Mouse (Mus musculus): ENCODE measurements around the gene Synj1. TPM values are rescaled to one million over a fixed set of nuclear protein-coding genes. Genes with fewer than 3 reads are reported as not detected.
A peak's percentile ranks its signal among the peaks of the same experiment; 100 is the strongest.

Gene Synj1
- polyA plus RNA-seq, 1 experiment: 157 TPM

DNA sequence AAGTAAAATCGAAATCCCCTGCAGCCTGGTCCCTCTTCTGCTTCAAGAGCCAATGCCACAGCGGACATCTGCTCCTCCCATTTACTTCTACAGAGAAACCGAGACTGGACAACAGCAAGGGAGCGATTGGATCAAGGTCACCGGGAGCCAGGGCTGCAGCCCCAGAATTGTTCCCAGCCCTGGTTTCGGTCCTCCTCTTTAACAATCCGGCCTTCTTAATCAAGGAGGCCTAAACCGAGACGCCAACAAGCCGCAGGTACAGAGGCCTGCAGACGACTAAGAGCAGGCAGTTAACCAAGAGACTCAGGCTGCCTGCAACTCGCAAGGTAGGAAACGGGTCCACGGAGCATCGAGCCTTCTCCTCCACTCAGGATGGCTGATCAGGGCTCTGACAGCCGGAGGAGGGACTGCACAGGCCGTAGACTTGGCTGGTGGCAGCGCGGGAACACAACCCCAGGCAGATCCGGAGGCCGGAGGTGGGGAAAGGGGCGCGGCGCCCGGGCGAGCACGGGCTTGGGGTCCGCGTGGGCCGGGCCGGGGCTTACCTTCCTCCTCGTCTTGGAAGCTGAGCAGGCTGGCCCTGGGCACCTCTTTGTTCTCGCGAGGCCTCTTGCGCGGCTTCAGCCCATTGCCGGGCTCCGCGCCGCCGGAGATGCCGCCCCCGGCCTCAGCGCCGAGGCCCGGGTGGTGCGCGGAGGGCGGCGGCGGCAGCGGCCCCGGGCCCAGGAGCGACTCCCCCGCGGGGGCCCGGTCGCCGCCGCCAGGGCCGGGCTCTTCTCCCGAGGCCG lies 32.5 kb upstream of the Synj1 start:
- TF ChIP-seq POLR2A (IDR thresholded peaks at IDR 0.05; ENCODE audit: extremely low read depth, insufficient read depth, low read length) (no peak), CTCF (IDR thresholded peaks at IDR 0.05; ENCODE audit: extremely low read depth, insufficient read depth, low read length) (no peak)
- Histone ChIP-seq H3K27ac (ENCODE audit: insufficient read depth, low read length) (peak overlapping the region; percentile 35), H3K4me3 (ENCODE audit: insufficient read depth, low read length) (peak overlapping the region; percentile 42), H3K4me1 (ENCODE audit: control insufficient read depth, insufficient read depth, low read length) (no peaks in the 10 kb centered on the region; the same call in 1 of the 2 replicates)

DNA sequence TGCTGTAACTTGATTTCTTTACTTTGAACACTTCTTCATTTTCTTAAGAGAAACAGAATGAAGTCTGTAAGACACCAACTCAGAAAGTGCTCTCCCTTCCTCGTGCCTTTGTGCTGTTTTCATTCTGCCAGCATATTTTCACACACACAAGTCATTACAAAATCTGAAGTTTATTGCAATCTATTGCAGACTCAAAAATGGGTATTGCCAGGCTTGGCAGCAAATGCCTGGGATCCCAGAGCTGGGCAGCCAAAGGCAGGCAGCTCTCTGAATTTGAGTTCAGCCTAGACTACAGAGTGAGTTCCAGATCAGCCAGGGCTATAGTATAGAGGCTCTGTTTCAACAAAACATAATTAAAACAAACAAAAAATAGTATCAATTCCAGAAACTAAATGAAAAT lies 31.5 kb upstream of the Synj1 start:
- no peak overlapping the region for H3K27ac ChIP-seq (ENCODE audit: insufficient read depth, low read length)
- TF ChIP-seq CTCF (IDR thresholded peaks at IDR 0.05; ENCODE audit: extremely low read depth, insufficient read depth, low read length) (no peak), POLR2A (IDR thresholded peaks at IDR 0.05; ENCODE audit: extremely low read depth, insufficient read depth, low read length) (no peak)
- peaks cover 3% of the 10 kb centered on the region; the same call in 1 of the 2 replicates for H3K4me1 ChIP-seq (ENCODE audit: control insufficient read depth, insufficient read depth, low read length)
- no peak overlapping the region for H3K4me3 ChIP-seq (ENCODE audit: insufficient read depth, low read length)

DNA sequence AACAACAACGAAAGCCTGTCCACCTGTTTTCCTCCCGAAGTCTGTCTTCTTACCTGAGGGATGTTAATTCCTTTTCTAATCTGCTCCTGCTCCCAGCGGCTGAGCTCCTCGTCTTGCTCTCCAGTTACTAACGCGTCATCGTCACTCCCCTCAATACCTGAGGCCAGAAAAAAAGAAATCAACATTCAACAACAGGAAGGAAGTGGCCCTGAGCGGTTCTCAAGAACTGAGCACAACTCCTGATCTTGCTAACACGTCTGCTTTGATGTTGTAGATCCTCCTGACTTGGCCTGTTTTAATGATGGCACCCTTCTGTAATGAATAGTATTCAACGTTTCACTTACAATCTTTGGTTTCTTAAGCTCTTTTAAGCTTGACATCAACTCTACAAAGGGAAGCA lies 24.8 kb upstream of the Synj1 start:
- Histone ChIP-seq H3K4me3 (ENCODE audit: insufficient read depth, low read length) (no peak overlapping the region), H3K4me1 (ENCODE audit: control insufficient read depth, insufficient read depth, low read length) (peaks cover 3% of the 10 kb centered on the region; the same call in 1 of the 2 replicates), H3K27ac (ENCODE audit: insufficient read depth, low read length) (no peak overlapping the region)
- TF ChIP-seq POLR2A (IDR thresholded peaks at IDR 0.05; ENCODE audit: extremely low read depth, insufficient read depth, low read length): no peak

DNA sequence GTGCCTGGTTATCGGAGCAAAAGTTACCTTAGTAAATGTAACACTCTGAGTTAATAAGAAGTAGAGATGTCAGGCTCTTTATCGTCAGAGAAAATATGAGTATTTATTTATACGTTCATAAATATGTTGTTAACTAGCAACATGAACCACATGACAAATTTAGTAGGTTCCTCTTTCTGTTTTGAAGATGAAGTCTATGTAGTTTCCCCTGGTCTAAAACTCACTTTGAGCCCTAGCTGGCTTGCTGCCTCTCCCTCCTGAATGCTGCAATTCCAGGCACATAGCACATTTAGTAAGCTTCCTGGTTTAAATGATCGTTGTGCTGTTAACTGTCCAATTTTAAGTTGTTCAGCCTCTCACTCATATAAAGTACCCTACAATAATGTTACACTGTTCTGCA lies 19.6 kb upstream of the Synj1 start:
- no peaks in the 10 kb centered on the region; the same call in 1 of the 2 replicates for H3K4me1 ChIP-seq (ENCODE audit: control insufficient read depth, insufficient read depth, low read length)
- no peak overlapping the region for H3K4me3 ChIP-seq (ENCODE audit: insufficient read depth, low read length)
- no peak for TF ChIP-seq POLR2A (IDR thresholded peaks at IDR 0.05; ENCODE audit: extremely low read depth, insufficient read depth, low read length)
- TF ChIP-seq CTCF (IDR thresholded peaks at IDR 0.05; ENCODE audit: extremely low read depth, insufficient read depth, low read length): no peak
- no peak overlapping the region for H3K27ac ChIP-seq (ENCODE audit: insufficient read depth, low read length)

DNA sequence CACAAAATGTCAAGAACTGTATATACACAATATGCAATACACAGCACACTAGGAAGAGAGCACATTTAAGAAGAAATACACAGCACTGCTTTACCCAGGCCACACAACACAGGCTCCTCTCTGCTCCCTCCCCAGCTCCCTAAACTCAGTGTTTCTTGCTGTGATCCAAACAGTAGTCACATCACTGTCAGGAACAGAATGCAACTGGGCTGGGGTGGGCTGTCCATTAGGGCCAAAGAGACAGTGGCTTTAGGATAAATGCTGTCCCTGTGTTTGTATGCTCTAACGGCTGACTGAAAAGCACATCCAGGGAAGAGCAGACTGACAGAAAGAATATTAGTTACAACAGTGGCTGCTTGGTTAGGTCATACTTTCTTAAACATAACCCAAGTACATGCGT lies 18.8 kb upstream of the Synj1 start:
- TF ChIP-seq CTCF (IDR thresholded peaks at IDR 0.05; ENCODE audit: extremely low read depth, insufficient read depth, low read length): no peak
- TF ChIP-seq POLR2A (IDR thresholded peaks at IDR 0.05; ENCODE audit: extremely low read depth, insufficient read depth, low read length): no peak
- Histone ChIP-seq H3K4me1 (ENCODE audit: control insufficient read depth, insufficient read depth, low read length) (no peaks in the 10 kb centered on the region; the same call in 1 of the 2 replicates), H3K4me3 (ENCODE audit: insufficient read depth, low read length) (no peak overlapping the region), H3K27ac (ENCODE audit: insufficient read depth, low read length) (no peak overlapping the region)

DNA sequence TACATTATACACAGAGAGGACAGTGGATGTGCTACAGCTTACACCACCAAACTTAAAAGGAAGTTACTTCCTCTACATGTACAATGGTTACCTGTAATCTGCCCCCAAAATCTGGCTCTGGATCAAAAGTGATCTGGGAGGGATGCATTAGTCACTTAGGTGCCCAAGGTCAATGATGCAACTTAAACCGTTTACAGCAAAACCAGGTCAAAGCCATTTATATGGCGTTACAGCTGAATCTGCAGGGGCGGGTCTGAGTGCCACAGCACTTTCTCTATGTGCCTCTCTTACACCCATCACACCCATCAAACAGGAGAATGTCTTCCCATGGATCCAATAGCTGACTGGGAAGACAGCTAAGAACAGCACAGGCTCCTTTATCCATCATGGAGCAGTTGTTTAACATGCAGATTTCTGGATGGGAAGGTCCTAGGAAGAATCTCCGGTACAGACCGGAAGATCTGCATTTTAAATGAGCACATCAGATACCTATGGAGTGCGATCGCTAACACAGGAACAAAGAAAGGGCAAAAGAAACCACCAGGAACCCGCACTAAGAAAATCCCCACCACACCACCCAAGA lies 18.1 kb upstream of the Synj1 start:
- no peaks in the 10 kb centered on the region; the same call in 1 of the 2 replicates for H3K4me1 ChIP-seq (ENCODE audit: control insufficient read depth, insufficient read depth, low read length)
- TF ChIP-seq POLR2A (IDR thresholded peaks at IDR 0.05; ENCODE audit: extremely low read depth, insufficient read depth, low read length) (no peak), CTCF (IDR thresholded peaks at IDR 0.05; ENCODE audit: extremely low read depth, insufficient read depth, low read length) (no peak)
- no peak overlapping the region for H3K4me3 ChIP-seq (ENCODE audit: insufficient read depth, low read length)
- H3K27ac ChIP-seq (ENCODE audit: insufficient read depth, low read length): no peak overlapping the region

DNA sequence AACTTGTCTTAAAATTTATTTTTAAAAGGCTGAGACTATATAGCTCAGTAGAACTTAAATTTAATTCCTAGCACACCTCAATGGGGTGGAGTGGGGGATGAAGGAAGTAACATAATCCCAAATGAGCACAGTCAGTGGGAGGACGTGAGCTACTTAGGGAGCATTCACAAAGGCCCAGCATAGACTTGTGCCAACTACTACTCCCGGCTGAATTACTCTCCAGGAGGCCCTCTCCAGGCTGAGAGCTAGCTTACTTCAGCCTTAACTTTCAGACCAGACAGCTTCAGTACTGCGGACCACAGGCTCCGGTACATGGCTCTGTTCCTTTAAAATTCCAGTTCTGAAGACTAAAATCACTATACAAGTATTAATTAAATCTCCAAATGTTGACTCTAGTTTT lies 15.2 kb upstream of the Synj1 start:
- no peak for TF ChIP-seq CTCF (IDR thresholded peaks at IDR 0.05; ENCODE audit: extremely low read depth, insufficient read depth, low read length)
- no peak for TF ChIP-seq POLR2A (IDR thresholded peaks at IDR 0.05; ENCODE audit: extremely low read depth, insufficient read depth, low read length)
- H3K27ac ChIP-seq (ENCODE audit: insufficient read depth, low read length): no peak overlapping the region
- no peaks in the 10 kb centered on the region; the same call in 1 of the 2 replicates for H3K4me1 ChIP-seq (ENCODE audit: control insufficient read depth, insufficient read depth, low read length)
- H3K4me3 ChIP-seq (ENCODE audit: insufficient read depth, low read length): no peak overlapping the region

DNA sequence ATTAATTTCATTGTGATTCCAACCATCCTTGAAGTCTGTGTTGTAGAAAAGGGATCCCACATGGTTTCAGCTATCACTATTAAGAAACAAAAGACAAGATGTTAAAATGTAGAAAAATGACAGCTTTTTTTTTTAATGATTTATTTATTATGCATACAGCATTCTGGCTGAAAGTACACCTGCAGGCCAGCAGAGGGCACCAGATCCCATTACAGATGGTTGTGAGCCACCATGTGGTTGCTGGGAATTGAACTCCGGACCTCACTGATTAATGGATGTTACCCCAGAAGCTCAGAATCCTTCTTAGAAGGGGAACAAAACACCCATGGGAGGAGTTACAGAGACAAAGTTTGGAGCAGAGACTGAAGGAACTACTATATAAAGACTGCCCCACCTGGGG lies 12.3 kb upstream of the Synj1 start:
- Histone ChIP-seq H3K4me3 (ENCODE audit: insufficient read depth, low read length) (no peak overlapping the region), H3K27ac (ENCODE audit: insufficient read depth, low read length) (no peak overlapping the region)
- peak; percentile 20 for TF ChIP-seq CTCF (IDR thresholded peaks at IDR 0.05; ENCODE audit: extremely low read depth, insufficient read depth, low read length)
- no peak for TF ChIP-seq POLR2A (IDR thresholded peaks at IDR 0.05; ENCODE audit: extremely low read depth, insufficient read depth, low read length)

DNA sequence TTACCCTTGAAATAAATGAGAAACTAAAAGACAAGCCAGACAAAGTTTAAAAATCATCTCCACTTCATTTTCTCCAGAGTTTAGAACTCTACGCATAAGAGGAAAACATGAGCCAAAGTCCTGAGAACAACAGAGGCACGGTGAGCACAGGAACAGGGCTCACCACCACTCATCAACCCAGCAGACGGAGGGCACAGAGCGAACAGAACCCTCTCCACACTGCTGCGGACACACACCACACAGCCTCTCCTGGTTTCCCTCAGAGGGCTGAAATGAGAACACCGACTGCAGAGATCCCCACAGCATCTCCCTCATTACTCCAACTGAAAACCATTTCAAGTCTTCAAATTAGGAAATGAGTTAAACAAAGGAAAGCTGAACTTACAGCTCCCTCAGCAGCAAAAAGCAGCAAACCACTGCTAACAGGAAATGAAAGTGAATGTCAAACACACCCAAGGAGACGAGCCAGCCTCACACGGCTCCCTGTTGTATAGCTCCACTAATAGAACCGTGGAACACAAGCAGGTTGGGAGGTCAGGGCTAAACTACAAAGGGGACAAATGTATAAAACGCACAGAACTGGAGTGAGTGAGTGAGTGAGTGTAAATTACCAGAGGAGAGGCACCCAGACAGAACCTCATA lies 9.9 kb upstream of the Synj1 start:
- H3K27ac ChIP-seq (ENCODE audit: insufficient read depth, low read length): no peak overlapping the region
- TF ChIP-seq POLR2A (IDR thresholded peaks at IDR 0.05; ENCODE audit: extremely low read depth, insufficient read depth, low read length): no peak
- no peak for TF ChIP-seq CTCF (IDR thresholded peaks at IDR 0.05; ENCODE audit: extremely low read depth, insufficient read depth, low read length)

More for the DNA sequence above, 12.3 kb upstream of the Synj1 start:
- no peaks in the 10 kb centered on the region for H3K4me1 ChIP-seq (ENCODE audit: control insufficient read depth, insufficient read depth, low read length)

More for the DNA sequence above, 9.9 kb upstream of the Synj1 start:
- no peak overlapping the region for H3K4me3 ChIP-seq (ENCODE audit: insufficient read depth, low read length)
- no peaks in the 10 kb centered on the region for H3K4me1 ChIP-seq (ENCODE audit: control insufficient read depth, insufficient read depth, low read length)
